Comparison of ENCODE assay signal across 27 mouse cellular contexts in the genomic region with DNA sequence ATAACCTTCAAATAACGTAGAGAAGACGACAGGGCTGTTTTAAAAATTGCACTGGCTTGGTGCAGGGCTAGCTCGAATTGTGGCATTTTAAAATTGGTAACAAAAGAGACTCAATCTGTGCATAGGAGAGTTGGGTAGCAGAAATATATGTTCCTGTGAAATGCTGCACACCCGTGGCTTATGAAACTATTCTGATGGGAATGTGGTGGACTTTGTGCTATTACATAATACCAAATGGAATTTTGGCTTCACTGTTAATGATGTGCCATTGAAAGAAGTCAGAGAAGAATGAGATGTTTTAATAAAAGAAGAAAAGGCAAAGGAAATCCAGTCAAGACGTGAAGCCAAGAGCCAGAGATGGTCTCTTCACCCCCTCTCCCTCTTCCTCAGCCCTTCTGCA. TPM values are rescaled to one million over a fixed set of nuclear protein-coding genes. Genes with fewer than 3 reads are reported as not detected.
DNase-seq lines count a peak whose midpoint lies in the region; ATAC-seq and TF ChIP-seq lines count a peak whose summit lies in the region.
"Had no signal": no experiment of that assay in that cellular context is flagged by ENCODE, and none has a peak within 500 bp of the region (broad histone marks: within the 10 kb centered on the region; RNA-seq: fewer than 3 reads in every experiment).

No protein-coding gene starts in this region.

- no peak overlapping the region for H3K4me3 ChIP-seq in heart, embryonic 15.5 days
- H3K4me3 ChIP-seq in heart, adult 2 months, result no peak overlapping the region
- no peak overlapping the region for H3K4me3 ChIP-seq in lung, embryonic 14.5 days (ENCODE audit: low read depth, low read length)
- H3K4me3 ChIP-seq in thymus, adult 2 months (ENCODE audit: control insufficient read depth, insufficient read depth, low read length), result no peak overlapping the region
- H3K4me3 ChIP-seq in forebrain, embryonic 13.5 days, result no peak overlapping the region
- H3K4me3 ChIP-seq: embryonic facial prominence, embryonic 10.5 days; embryonic facial prominence, embryonic 15.5 days; gastrocnemius, adult 2 months; heart, embryonic 12.5 days; midbrain, embryonic 13.5 days; neural tube, embryonic 13.5 days had no signal

- H3K4me1 ChIP-seq in heart, embryonic 15.5 days (replicated peaks), result no peaks in the 10 kb centered on the region; the same call in 1 of the 2 replicates
- no peaks in the 10 kb centered on the region for H3K4me1 ChIP-seq in heart, adult 2 months (ENCODE audit: control insufficient read depth, insufficient read depth, low read length)
- H3K4me1 ChIP-seq in lung, embryonic 14.5 days (ENCODE audit: insufficient read depth), result peaks cover 4% of the 10 kb centered on the region; the same call in 1 of the 2 replicates
- no peaks in the 10 kb centered on the region for H3K4me1 ChIP-seq in thymus, adult 2 months (replicated peaks; ENCODE audit: control insufficient read depth, insufficient read depth, low read length)
- H3K4me1 ChIP-seq in forebrain, embryonic 13.5 days, result no peaks in the 10 kb centered on the region
- H3K4me1 ChIP-seq: embryonic facial prominence, embryonic 10.5 days; embryonic facial prominence, embryonic 15.5 days; heart, embryonic 12.5 days; midbrain, embryonic 13.5 days; neural tube, embryonic 13.5 days had no signal

- 71% methylated on average over 5 of the region's 5 CpGs for WGBS in heart, embryonic 15.5 days
- WGBS in heart, adult 2 months, result 68% methylated on average over 5 of the region's 5 CpGs
- 44% methylated on average over 5 of the region's 5 CpGs for WGBS in lung, embryonic 14.5 days
- 91% methylated on average over 5 of the region's 5 CpGs for WGBS in thymus, adult 2 months
- 77% methylated on average over 5 of the region's 5 CpGs for WGBS in forebrain, embryonic 13.5 days

- no peaks in the 10 kb centered on the region for H3K36me3 ChIP-seq in heart, embryonic 15.5 days
- no peaks in the 10 kb centered on the region for H3K36me3 ChIP-seq in heart, adult 2 months (ENCODE audit: control insufficient read depth, insufficient read depth, low read length)
- H3K36me3 ChIP-seq in lung, embryonic 14.5 days (ENCODE audit: insufficient read depth), result no peaks in the 10 kb centered on the region
- no peaks in the 10 kb centered on the region for H3K36me3 ChIP-seq in thymus, adult 2 months (ENCODE audit: control insufficient read depth, insufficient read depth, low read length)
- H3K36me3 ChIP-seq in forebrain, embryonic 13.5 days (ENCODE audit: poor library complexity, severe bottlenecking), result no peaks in the 10 kb centered on the region
- H3K36me3 ChIP-seq: embryonic facial prominence, embryonic 10.5 days; embryonic facial prominence, embryonic 15.5 days; heart, embryonic 12.5 days; midbrain, embryonic 13.5 days; neural tube, embryonic 13.5 days had no signal

- H3K27me3 ChIP-seq in heart, embryonic 15.5 days, result no peaks in the 10 kb centered on the region
- H3K27me3 ChIP-seq in heart, adult 2 months (ENCODE audit: control insufficient read depth, insufficient read depth, low read length), result no peaks in the 10 kb centered on the region
- no peaks in the 10 kb centered on the region for H3K27me3 ChIP-seq in lung, embryonic 14.5 days (ENCODE audit: insufficient read depth, low read length)
- H3K27me3 ChIP-seq in thymus, adult 2 months (ENCODE audit: control insufficient read depth, insufficient read depth, low read length), result no peaks in the 10 kb centered on the region
- H3K27me3 ChIP-seq in forebrain, embryonic 13.5 days, result no peaks in the 10 kb centered on the region
- H3K27me3 ChIP-seq: embryonic facial prominence, embryonic 15.5 days; midbrain, embryonic 13.5 days; neural tube, embryonic 13.5 days had no signal

- TF ChIP-seq EP300 in heart, adult 2 months (IDR thresholded peaks at IDR 0.05; ENCODE audit: insufficient read depth, low read depth, low read length), result no peak

- intact Hi-C loops in heart, adult 2 months (cut with DNase I), result no loop called here

- no peaks in the 10 kb centered on the region for H3K9me3 ChIP-seq in heart, embryonic 15.5 days (replicated peaks)
- peaks cover 8% of the 10 kb centered on the region; the same call in 1 of the 2 replicates for H3K9me3 ChIP-seq in lung, embryonic 14.5 days (ENCODE audit: low read depth, low read length)
- H3K9me3 ChIP-seq in forebrain, embryonic 13.5 days (replicated peaks), result no peaks in the 10 kb centered on the region; the same call in 1 of the 2 replicates
- H3K9me3 ChIP-seq: embryonic facial prominence, embryonic 15.5 days; midbrain, embryonic 13.5 days had no signal

- no peak overlapping the region for H3K9ac ChIP-seq in heart, embryonic 15.5 days
- H3K9ac ChIP-seq in heart, adult 2 months (ENCODE audit: low read depth, low read length), result no peak overlapping the region
- no peak overlapping the region for H3K9ac ChIP-seq in lung, embryonic 14.5 days
- no peak overlapping the region for H3K9ac ChIP-seq in forebrain, embryonic 13.5 days
- H3K9ac ChIP-seq: embryonic facial prominence, embryonic 15.5 days; heart, embryonic 12.5 days; hindbrain, embryonic 14.5 days; midbrain, embryonic 13.5 days; neural tube, embryonic 13.5 days had no signal

- H3K79me2 ChIP-seq in heart, adult 2 months (replicated peaks; ENCODE audit: control insufficient read depth, insufficient read depth, low read length), result no peaks in the 10 kb centered on the region

- no peak for ATAC-seq in heart, embryonic 15.5 days (replicated peaks; ENCODE audit: insufficient number of reproducible peaks, insufficient read depth, low FRiP score, low read depth)
- ATAC-seq in lung, embryonic 14.5 days (ENCODE audit: insufficient read depth), result peak; percentile 72
- ATAC-seq in forebrain, embryonic 13.5 days, result no peak
- ATAC-seq: forebrain, embryonic 14.5 days; intestine, postnatal 0 days; midbrain, embryonic 13.5 days had no signal

- H3K27ac ChIP-seq in heart, embryonic 15.5 days, result 0 out of 2 replicates have a peak overlapping the region, but pooled peaks have one; percentile 12
- H3K27ac ChIP-seq in heart, adult 2 months, result no peak overlapping the region
- peak overlapping the region; percentile 83 for H3K27ac ChIP-seq in lung, embryonic 14.5 days (ENCODE audit: low read depth)
- H3K27ac ChIP-seq in thymus, adult 2 months (ENCODE audit: control insufficient read depth, insufficient read depth, low read length), result no peak overlapping the region
- no peak overlapping the region for H3K27ac ChIP-seq in forebrain, embryonic 13.5 days
- H3K27ac ChIP-seq: embryonic facial prominence, embryonic 10.5 days; embryonic facial prominence, embryonic 15.5 days; gastrocnemius, adult 2 months; hindbrain, embryonic 14.5 days; macrophage; midbrain, embryonic 13.5 days; neural tube, embryonic 13.5 days had no signal

- no peak for TF ChIP-seq CTCF in heart, adult 2 months (IDR thresholded peaks at IDR 0.05)
- TF ChIP-seq CTCF in lung, embryonic 14.5 days (IDR thresholded peaks at IDR 0.05; ENCODE audit: low read depth), result no peak
- no peak for TF ChIP-seq CTCF in thymus, adult 2 months (IDR thresholded peaks at IDR 0.05; ENCODE audit: borderline replicate concordance, control insufficient read depth, extremely low read depth, insufficient read depth, low read length, poor library complexity)

- TF ChIP-seq POLR2A in heart, adult 2 months (IDR thresholded peaks at IDR 0.05; ENCODE audit: insufficient read depth, low read depth, low read length), result no peak
- no peak for TF ChIP-seq POLR2A in thymus, adult 2 months (IDR thresholded peaks at IDR 0.05; ENCODE audit: control insufficient read depth, extremely low read depth, insufficient read depth, low read length, poor library complexity)

- DNase-seq in heart, adult 2 months, result no peak
- DNase-seq in lung, embryonic 14.5 days, result peak; percentile 87
- no peak for DNase-seq in lung, adult 18-20 months
- peak; percentile 40 for DNase-seq in Muller cell, postnatal 12 days (ENCODE audit: inconsistent ontology term)
- DNase-seq in lung, postnatal 10 days, result peak; percentile 36
- DNase-seq in thymus, adult 2 months, result no peak
- DNase-seq: adrenal gland, postnatal 25 days; cerebellum, adult 8-10 months; cerebellum, postnatal 25 days; gastrocnemius, adult 2 months; gastrocnemius, postnatal 36 days; heart, adult 18-20 months; heart, postnatal 10 days; kidney, adult 9 months; kidney, postnatal 14 days; liver had no signal

- no peak overlapping the region for H3K4me2 ChIP-seq in heart, embryonic 15.5 days
- H3K4me2 ChIP-seq in lung, embryonic 14.5 days, result no peak overlapping the region
- H3K4me2 ChIP-seq in forebrain, embryonic 13.5 days, result no peak overlapping the region
- H3K4me2 ChIP-seq: embryonic facial prominence, embryonic 15.5 days; heart, embryonic 12.5 days; hindbrain, embryonic 14.5 days; midbrain, embryonic 13.5 days; neural tube, embryonic 13.5 days had no signal

RNA-seq across cellular contexts. Expression of a gene that starts 18.6 kb away (rescaled TPM):
- polyA plus RNA-seq in heart, embryonic 15.5 days (2015; fragmentation: Nextera tagmentation; extraction: Ambion mirVana), result 11.1 and 11.9 TPM in 2 replicates
- total RNA-seq in heart, adult 2 months (2021), result 10 to 100 TPM in 1 of 2 experiments, 1 to 10 TPM in 1; 9.4 to 11.2 TPM
- 3.7 and 5.7 TPM in 2 replicates for polyA plus RNA-seq in heart, adult 2 months (2012; rRNA removed)
- 19.0 and 20.6 TPM in 2 replicates for polyA plus RNA-seq in lung, embryonic 14.5 days (2014; fragmentation: Nextera tagmentation; extraction: Ambion mirVana)
- 12.7 and 14.6 TPM in 2 replicates for polyA plus RNA-seq in thymus, adult 2 months (2012; rRNA removed)
- 16.9 and 18.2 TPM in 2 replicates for polyA plus RNA-seq in forebrain, embryonic 13.5 days (2015; fragmentation: Nextera tagmentation; extraction: Ambion mirVana)

Comparison
In these comparisons a context has a peak if more than half of its experiments do, and no peak if none do; other contexts are left out.
1. H3K27ac ChIP-seq: peak in heart, embryonic 15.5 days (single experiment) and lung, embryonic 14.5 days (single experiment); none in heart, adult 2 months (single experiment), thymus, adult 2 months (single experiment) and forebrain, embryonic 13.5 days (single experiment).
2. DNase-seq: peak in lung, embryonic 14.5 days (single experiment), Muller cell, postnatal 12 days (single experiment) and lung, postnatal 10 days (single experiment); none in heart, adult 2 months (0 of 2), lung, adult 18-20 months (0 of 2) and thymus, adult 2 months (single experiment).